Mouse (Mus musculus) olfactory bulb, adult 2 months (tissue): Measurements from ENCODE around the gene Ankrd11. TPM values are rescaled to one million over a fixed set of nuclear protein-coding genes. Genes with fewer than 3 reads are reported as not detected.

Experiments
- H3K27ac ChIP-seq: fragments of 200-500 bp; 2 replicates; pipeline ENCODE4 v1.5.1; 2012; ENCODE audit warnings: low read depth, low read length; ENCODE audit not compliant: insufficient read depth
- H3K4me1 ChIP-seq: fragments of 200-500 bp; 2 replicates; pipeline ENCODE4 v1.6.1; 2012; ENCODE audit warnings: low read length; ENCODE audit not compliant: control insufficient read depth, insufficient read depth
- H3K4me3 ChIP-seq: fragments of 200-500 bp; 2 replicates; pipeline ENCODE4 v1.5.1; 2012; ENCODE audit warnings: mild to moderate bottlenecking, low read depth, low read length, moderate library complexity; ENCODE audit not compliant: insufficient read depth
- CTCF ChIP-seq: fragments of 200-500 bp; IDR thresholded peaks from 2 replicates; pipeline ENCODE4 v1.5.1; 2012; ENCODE audit warnings: low read depth, mild to moderate bottlenecking, low read length, moderate library complexity; ENCODE audit not compliant: insufficient read depth
- POLR2A ChIP-seq: fragments of 200-500 bp; IDR thresholded peaks from 2 replicates; pipeline ENCODE4 v1.6.1; 2012; ENCODE audit warnings: mild to moderate bottlenecking, low read depth, low read length, moderate library complexity; ENCODE audit not compliant: insufficient read depth
- WGBS: fragments of 180-500 bp; shearing (Covaris S2); methylation state at CpG from one replicate; pipeline ENCODE4 v1.1.7; 2018; 5-methylcytosine and 5-hydroxymethylcytosine counted together
- polyA plus RNA-seq: library from polyadenylated mRNA; stranded (reverse); fragments of >200 nt; gene quantifications from 2 replicates; pipeline ENCODE4 v1.2.4, GENCODE M21; 2012; ENCODE audit warnings: low replicate concordance; ENCODE audit not compliant: missing spikeins, insufficient read depth, insufficient read length

Gene Ankrd11
- polyA plus RNA-seq, 1 experiment = 219 TPM

GRCm38 (mm10) chr8:123017143-123017542 is 24.9 kb downstream of the Ankrd11 start:
- no peak overlapping the region for H3K27ac ChIP-seq
- H3K4me1 ChIP-seq = peaks cover 12% of the 10 kb centered on the region
- H3K4me3 ChIP-seq = no peak overlapping the region
- TF ChIP-seq CTCF = no peak
- 90% methylated on average over 4 of the region's 4 CpGs for WGBS

DNA sequence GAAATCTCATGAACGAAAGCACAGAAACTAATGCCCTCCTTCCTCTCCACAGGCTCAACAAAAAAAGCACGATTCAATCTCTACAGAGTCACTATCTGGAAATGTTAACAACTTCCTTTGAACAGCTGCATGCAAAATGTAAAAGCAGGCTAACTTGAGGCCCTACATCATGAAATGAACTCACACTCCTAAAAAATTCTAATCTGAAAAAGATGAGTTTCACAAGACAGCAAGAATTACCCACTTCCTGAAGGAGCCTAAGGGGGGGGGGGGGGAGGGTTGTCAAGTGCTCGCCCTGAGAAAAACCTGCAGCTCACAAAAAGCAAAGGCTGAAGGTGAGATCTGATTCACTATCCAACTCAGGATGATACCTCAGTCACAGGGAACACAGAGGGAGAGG is 27.0 kb downstream of the Ankrd11 start:
- Histone ChIP-seq H3K4me3 (no peak overlapping the region), H3K4me1 (peaks cover 8% of the 10 kb centered on the region; the same call in 1 of the 2 replicates), H3K27ac (no peak overlapping the region)
- TF ChIP-seq CTCF (no peak), POLR2A (no peak)
- WGBS = 17% methylated on average over 3 of the region's 3 CpGs

DNA sequence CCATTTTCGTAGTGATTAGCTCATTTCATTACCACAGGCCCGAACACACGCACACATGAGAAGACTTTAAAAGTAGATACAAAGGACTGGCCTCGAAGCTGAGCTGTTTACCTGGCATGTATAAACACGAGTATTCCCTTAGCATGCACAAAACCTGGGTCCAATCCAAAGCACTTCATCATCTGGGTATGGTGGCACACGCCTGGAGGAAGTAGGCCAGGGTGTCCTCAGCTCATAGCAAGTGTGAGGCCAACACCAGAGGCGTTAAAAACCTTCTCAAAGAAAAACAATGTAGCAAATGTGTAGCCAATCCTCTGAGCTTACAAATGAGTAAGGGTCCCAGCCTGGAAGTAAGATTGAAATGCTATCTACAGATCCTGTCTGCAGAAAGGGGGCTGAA is 27.6 kb downstream of the Ankrd11 start:
- 50% methylated on average over 7 of the region's 7 CpGs for WGBS
- no peak for TF ChIP-seq POLR2A
- TF ChIP-seq CTCF = no peak
- Histone ChIP-seq H3K4me3 (no peak overlapping the region), H3K4me1 (peaks cover 8% of the 10 kb centered on the region; the same call in 1 of the 2 replicates), H3K27ac (no peak overlapping the region)

DNA sequence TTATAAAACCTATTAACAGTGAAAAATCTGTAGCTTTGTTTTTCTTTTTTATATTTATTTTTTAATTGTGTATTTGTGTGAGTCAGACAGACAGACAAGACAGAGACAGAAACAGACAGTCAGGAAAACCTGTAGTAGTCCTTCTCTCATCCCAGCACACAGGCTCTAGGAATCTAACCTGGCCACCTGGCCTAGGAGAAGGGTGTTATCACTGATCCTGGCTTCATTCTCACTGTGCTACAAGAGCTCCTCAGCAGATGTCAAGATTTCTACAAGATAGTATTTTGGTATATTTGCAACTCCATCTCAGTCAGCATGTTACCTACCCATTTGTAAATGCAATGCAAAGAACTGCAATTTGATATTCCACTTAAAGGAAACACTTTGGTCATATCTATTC is 30.8 kb downstream of the Ankrd11 start:
- Histone ChIP-seq H3K4me3 (no peak overlapping the region), H3K4me1 (no peaks in the 10 kb centered on the region; the same call in 1 of the 2 replicates), H3K27ac (no peak overlapping the region)
- TF ChIP-seq CTCF (no peak), POLR2A (no peak)

- Histone ChIP-seq H3K27ac (no peak overlapping the region), H3K4me3 (no peak overlapping the region), H3K4me1 (peaks cover 10% of the 10 kb centered on the region)
- 42% methylated on average over 5 of the region's 5 CpGs for WGBS
- TF ChIP-seq CTCF (no peak), POLR2A (no peak)
Observed at GRCm38 (mm10) chr8:123005805-123006204, 36.3 kb downstream of the Ankrd11 start.

DNA sequence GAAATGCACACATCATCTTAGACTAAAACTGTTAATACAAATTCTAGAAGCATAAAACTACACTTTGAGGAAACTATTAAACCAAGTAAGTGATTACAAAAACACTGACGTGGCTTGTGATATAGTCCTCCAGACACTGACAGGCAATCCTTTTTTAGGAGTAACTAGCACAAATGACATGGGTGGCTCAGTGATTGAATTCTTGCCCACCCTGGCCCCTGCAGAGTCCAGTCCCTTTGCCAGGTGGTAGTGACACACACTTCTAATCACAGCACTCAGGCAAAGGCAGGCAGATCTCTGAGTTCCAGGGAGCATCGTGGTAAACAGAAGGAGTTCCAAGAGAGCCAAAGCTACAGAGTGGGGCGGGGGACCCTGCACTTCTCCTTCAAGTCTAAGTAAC is 36.7 kb downstream of the Ankrd11 start:
- WGBS = 44% methylated on average over 3 of the region's 3 CpGs
- peaks cover 12% of the 10 kb centered on the region for H3K4me1 ChIP-seq
- no peak for TF ChIP-seq POLR2A
- TF ChIP-seq CTCF = no peak
- no peak overlapping the region for H3K4me3 ChIP-seq
- no peak overlapping the region for H3K27ac ChIP-seq

DNA sequence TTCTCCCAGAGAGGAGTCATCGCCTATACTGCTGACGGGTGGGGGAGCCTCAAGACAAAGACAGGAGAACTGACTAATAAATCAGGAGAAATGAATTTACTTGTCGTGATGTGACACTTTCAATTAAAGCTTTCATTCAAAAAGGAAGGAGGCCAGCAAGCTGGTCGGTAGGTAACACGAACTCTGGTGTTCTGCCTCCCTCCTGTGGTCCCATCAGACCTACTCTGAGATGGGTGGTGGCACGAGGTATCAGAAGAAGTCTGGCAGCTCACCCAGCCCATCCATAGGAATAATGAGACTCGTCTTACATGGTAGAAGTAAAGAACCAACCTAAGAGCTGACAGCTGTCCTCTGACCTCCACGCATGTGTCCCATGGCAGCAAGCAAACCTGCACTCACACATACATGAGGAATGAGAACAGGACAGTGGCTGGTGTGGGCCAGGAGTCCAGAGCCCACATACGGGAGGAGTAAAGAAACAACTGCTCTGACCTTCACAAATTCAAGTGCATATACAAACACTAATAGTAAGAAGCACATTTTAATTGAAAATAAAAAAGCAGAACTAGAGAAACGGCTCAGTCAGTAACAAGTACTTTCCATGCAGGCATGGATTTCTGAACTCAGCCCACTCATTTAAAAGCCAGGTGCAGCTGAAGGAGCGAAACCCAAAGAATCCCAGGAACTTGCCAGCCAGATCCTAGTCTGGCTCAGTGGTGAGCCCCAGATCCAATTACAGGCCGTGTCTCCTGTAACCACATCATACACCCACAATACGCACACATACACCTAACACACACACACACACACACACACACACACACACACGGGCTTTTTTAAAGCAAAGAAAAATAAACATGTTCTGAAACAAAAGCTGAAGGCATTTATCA is 37.8 kb downstream of the Ankrd11 start:
- no peak overlapping the region for H3K27ac ChIP-seq

DNA sequence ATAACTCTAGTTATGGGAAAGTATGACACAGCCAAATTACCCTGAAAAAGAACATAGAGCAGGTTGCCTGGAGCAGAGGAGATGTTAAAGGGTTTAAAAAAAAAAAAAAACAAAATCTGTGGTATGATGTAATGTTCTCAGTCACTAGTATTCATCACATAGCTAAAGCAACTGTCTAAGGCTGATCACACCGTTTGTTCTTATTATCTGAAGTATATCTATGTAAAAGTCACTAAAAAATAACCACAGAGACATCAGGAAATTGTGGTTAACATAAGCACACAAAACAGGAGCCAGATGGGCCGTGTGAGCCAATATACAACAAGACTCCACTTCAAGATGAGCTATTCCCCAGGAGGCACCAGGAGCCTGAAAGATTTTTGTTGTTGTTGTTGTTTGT is 41.8 kb downstream of the Ankrd11 start:
- TF ChIP-seq CTCF = no peak
- no peak for TF ChIP-seq POLR2A
- no peak overlapping the region for H3K27ac ChIP-seq
- WGBS = 62% methylated on average over 2 of the region's 2 CpGs

More for the DNA sequence above, 37.8 kb downstream of the Ankrd11 start:
- TF ChIP-seq CTCF = no peak
- no peak for TF ChIP-seq POLR2A
- Histone ChIP-seq H3K4me1 (peaks cover 12% of the 10 kb centered on the region), H3K4me3 (no peak overlapping the region)
- 40% methylated on average over 14 of the region's 14 CpGs for WGBS

GRCm38 (mm10) chr8:122997963-122998362 is 44.1 kb downstream of the Ankrd11 start:
- Histone ChIP-seq H3K27ac (no peak overlapping the region), H3K4me1 (peaks cover 7% of the 10 kb centered on the region), H3K4me3 (no peak overlapping the region)
- 43% methylated on average over 4 of the region's 4 CpGs for WGBS
- TF ChIP-seq CTCF (no peak), POLR2A (no peak)

More for the DNA sequence above, 41.8 kb downstream of the Ankrd11 start:
- H3K4me3 ChIP-seq = no peak overlapping the region
- H3K4me1 ChIP-seq = peaks cover 11% of the 10 kb centered on the region

- no peak for TF ChIP-seq CTCF
- no peak for TF ChIP-seq POLR2A
- Histone ChIP-seq H3K4me1 (peaks cover 8% of the 10 kb centered on the region), H3K4me3 (no peak overlapping the region), H3K27ac (no peak overlapping the region)
- 50% methylated on average over 5 of the region's 5 CpGs for WGBS
Observed at GRCm38 (mm10) chr8:122993740-122994139, 48.3 kb downstream of the Ankrd11 start.
